28 mouse cellular contexts compared by ENCODE assay signal in genomic region chr10:88874870-88875269, GRCm38 (mm10). TPM values are rescaled to one million over a fixed set of nuclear protein-coding genes. Genes with fewer than 3 reads are reported as not detected.
A peak's percentile ranks its signal among the peaks of the same experiment; 100 is the strongest.
DNase-seq lines count a peak whose midpoint lies in the region; ATAC-seq lines count a peak whose summit lies in the region.
"Had no signal": no experiment of that assay in that cellular context is flagged by ENCODE, and none has a peak within 500 bp of the region (broad histone marks: within the 10 kb centered on the region; RNA-seq: fewer than 3 reads in every experiment).

No protein-coding gene starts in this region.

- peak; percentile 47 for DNase-seq in CD4-positive helper T cell, adult 2 months (ENCODE audit: low read depth, low spot score)
- DNase-seq in adrenal gland, postnatal 25 days, result no peak
- no peak for DNase-seq in gastrocnemius, adult 18-20 months (ENCODE audit: low spot score)
- DNase-seq in heart, postnatal 25 days (ENCODE audit: low spot score), result no peak
- DNase-seq: adrenal gland, adult 8-10 months; adrenal gland, postnatal 36 days; cerebellum, adult 18-20 months; cerebellum, adult 9-10 months; cerebellum, postnatal 36 days; embryo, embryonic 11 days; gastrocnemius, adult 2 months; gastrocnemius, postnatal 36 days; heart, adult 2 months; heart, postnatal 14 days; kidney, adult 18-20 months; kidney, adult 9 months had no signal

- intact Hi-C loops in heart, postnatal 25 days (cut with DNase I), result no loop called here

- ATAC-seq in CD4-positive, CD25-positive, alpha-beta regulatory T cell, adult 4 months, result peak; percentile 92
- ATAC-seq in activated CD4-positive, CD25-positive, alpha-beta regulatory T cell, adult 4 months, result peak; percentile 94
- ATAC-seq: forebrain, embryonic 13.5 days; forebrain, embryonic 16.5 days; intestine, embryonic 16.5 days had no signal

RNA-seq across cellular contexts. Expression of gene Slc5a8, which starts 10.9 kb away (rescaled TPM):
- under 1 TPM in 1 of 2 experiments, not detected in 1; 0.26 TPM for polyA plus RNA-seq in CD4-positive, CD25-positive, alpha-beta regulatory T cell, adult 4 months (2017; shearing (Covaris generic))
- not detected for polyA plus RNA-seq in activated CD4-positive, CD25-positive, alpha-beta regulatory T cell, adult 4 months (2017; shearing (Covaris generic))
- 0.12 and 0.19 TPM in 2 replicates for total RNA-seq in adrenal gland, postnatal 25 days (2021)
- total RNA-seq in gastrocnemius, adult 18-20 months (2021), result not detected
- not detected for total RNA-seq in heart, postnatal 25 days (2021)
- total RNA-seq: gastrocnemius, adult 2 months; gastrocnemius, postnatal 36 days; granulocyte monocyte progenitor cell, adult 5-6 weeks; heart, adult 2 months; hematopoietic stem cell, adult 5-6 weeks had no signal
- polyA plus RNA-seq: cortical plate, adult 2 months; embryonic facial prominence, embryonic 10.5 days; erythroblast, embryonic 14.5 days; forebrain, embryonic 13.5 days; G1E; heart, embryonic 13.5 days had no signal

RNA-seq across cellular contexts. Expression of gene Utp20, which starts 48.3 kb away (rescaled TPM):
- polyA plus RNA-seq in CD4-positive, CD25-positive, alpha-beta regulatory T cell, adult 4 months (2017; shearing (Covaris generic)), result 10 to 100 TPM; 15.7 to 23.6 TPM
- polyA plus RNA-seq in activated CD4-positive, CD25-positive, alpha-beta regulatory T cell, adult 4 months (2017; shearing (Covaris generic)), result 10 to 100 TPM; 13.4 to 16.6 TPM
- 32.5 and 34.9 TPM in 2 replicates for total RNA-seq in adrenal gland, postnatal 25 days (2021)
- 10 to 100 TPM in 1 of 2 experiments, 1 to 10 TPM in 1; 9.6 to 11.1 TPM for total RNA-seq in gastrocnemius, adult 18-20 months (2021)
- 10 to 100 TPM; 11.0 to 11.6 TPM for total RNA-seq in heart, postnatal 25 days (2021)
